Mouse (Mus musculus) lung, postnatal 0 days (tissue): ENCODE measurements around the gene Sfxn4. TPM values are rescaled to one million over a fixed set of nuclear protein-coding genes. Genes with fewer than 3 reads are reported as not detected.

Experiments
- ATAC-seq: fragments of 200-750 bp; cut with Nextera tagmentation; 2 replicates; pipeline ENCODE4 v1.8.0; 2017; ENCODE audit warnings: moderate library complexity
- DNase-seq: peaks from one replicate; pipeline ENCODE4 v3.0.0-alpha.2; 2016; ENCODE audit warnings: low spot score
- H3K27ac ChIP-seq: fragments of 300-500 bp; sonication (generic); 2 replicates; pipeline ENCODE4 v1.5.1; 2014; ENCODE audit warnings: antibody characterized with exemption, mild to moderate bottlenecking, low read length, mixed read lengths
- H3K27me3 ChIP-seq: fragments of 300-500 bp; sonication (generic); replicated peaks from 2 replicates; pipeline ENCODE4 v1.6.1; 2014; ENCODE audit warnings: low read length, mixed read lengths; ENCODE audit not compliant: insufficient read depth
- H3K36me3 ChIP-seq: fragments of 300-500 bp; sonication (generic); 2 replicates; pipeline ENCODE4 v1.6.1; 2014; ENCODE audit warnings: low read length, mixed read lengths; ENCODE audit not compliant: insufficient read depth
- H3K4me1 ChIP-seq: fragments of 300-500 bp; sonication (generic); 2 replicates; pipeline ENCODE4 v1.6.1; 2014; ENCODE audit warnings: antibody characterized with exemption, low read depth, low read length, mixed read lengths; ENCODE audit not compliant: insufficient read depth
- H3K4me2 ChIP-seq: fragments of 300-500 bp; sonication (generic); replicated peaks from 2 replicates; pipeline ENCODE4 v1.6.1; 2014; ENCODE audit warnings: low read depth, mild to moderate bottlenecking, low read length, moderate library complexity, mixed read lengths
- H3K4me3 ChIP-seq: fragments of 300-500 bp; sonication (generic); 2 replicates; pipeline ENCODE4 v1.5.1; 2014; ENCODE audit warnings: low read depth, low read length
- H3K9ac ChIP-seq: fragments of 300-500 bp; sonication (generic); replicated peaks from 2 replicates; pipeline ENCODE4 v1.6.1; 2014; ENCODE audit warnings: low read depth, mild to moderate bottlenecking
- H3K9me3 ChIP-seq: fragments of 300-500 bp; sonication (generic); 2 replicates; pipeline ENCODE4 v1.6.1; 2016; ENCODE audit warnings: low read length, mixed read lengths
- CTCF ChIP-seq: IDR thresholded peaks from 2 replicates; pipeline ENCODE4 v1.5.1; 2016; ENCODE audit warnings: antibody characterized with exemption, mild to moderate bottlenecking
- EP300 ChIP-seq: IDR thresholded peaks from 2 replicates; pipeline ENCODE4 v1.6.1; 2016; ENCODE audit warnings: antibody characterized with exemption, mild to moderate bottlenecking, control low read depth
- WGBS: fragments of 180-500 bp; shearing (Covaris S2); extraction: QIAGEN DNeasy Blood & Tissue Kit; methylation state at CpG from one replicate; pipeline ENCODE4 v1.1.7; 2014; 5-methylcytosine and 5-hydroxymethylcytosine counted together
- polyA plus RNA-seq: library from polyadenylated mRNA; unstranded; fragments of >200 nt; fragmentation: Nextera tagmentation; extraction: Ambion mirVana; gene quantifications from 2 replicates; pipeline ENCODE4 v1.2.1, GENCODE M21; 2015

Gene Sfxn4
- polyA plus RNA-seq, 1 experiment from 2014 or later: 3.7 TPM

- no peaks in the 10 kb centered on the region for H3K36me3 ChIP-seq
- H3K4me3 ChIP-seq: peak overlapping the region; percentile 66; the same call in 1 of the 2 replicates
- no peaks in the 10 kb centered on the region for H3K9me3 ChIP-seq
- DNase-seq (peak; percentile 74), ATAC-seq (no peak)
- no peaks in the 10 kb centered on the region for H3K27me3 ChIP-seq
- H3K9ac ChIP-seq: no peak overlapping the region
- H3K4me2 ChIP-seq: peak overlapping the region; percentile 83
- H3K4me1 ChIP-seq: peaks cover 9% of the 10 kb centered on the region; the same call in 1 of the 2 replicates
- no peak overlapping the region for H3K27ac ChIP-seq
- WGBS: 22% methylated on average over 1 of the region's 1 CpGs
- peak; percentile 86 for TF ChIP-seq CTCF
- no peak for TF ChIP-seq EP300
Measured at GRCm38 (mm10) chr19:60891934-60892547, 30.8 kb upstream of the Sfxn4 start.

GRCm38 (mm10) chr19:60891123-60891470 is 29.8 kb upstream of the Sfxn4 start:
- no peaks in the 10 kb centered on the region for H3K27me3 ChIP-seq
- peaks cover 9% of the 10 kb centered on the region; the same call in 1 of the 2 replicates for H3K4me1 ChIP-seq
- DNase-seq (no peak), ATAC-seq (no peak)
- TF ChIP-seq CTCF (no peak), EP300 (no peak)
- H3K36me3 ChIP-seq: no peaks in the 10 kb centered on the region
- 9% methylated on average over 4 of the region's 5 CpGs for WGBS
- no peak overlapping the region for H3K9ac ChIP-seq
- H3K4me2 ChIP-seq: peak overlapping the region; percentile 83
- H3K4me3 ChIP-seq: peak overlapping the region; percentile 66
- H3K27ac ChIP-seq: peak overlapping the region; percentile 95; the same call in 1 of the 2 replicates
- no peaks in the 10 kb centered on the region for H3K9me3 ChIP-seq

- TF ChIP-seq EP300 (no peak), CTCF (no peak)
- H3K4me2 ChIP-seq: peak overlapping the region; percentile 83
- peak overlapping the region; percentile 95 for H3K27ac ChIP-seq
- H3K27me3 ChIP-seq: no peaks in the 10 kb centered on the region
- peak overlapping the region; percentile 41; the same call in 1 of the 2 replicates for H3K9ac ChIP-seq
- no peak for DNase-seq
- H3K4me3 ChIP-seq: peak overlapping the region; percentile 66
- peaks cover 5% of the 10 kb centered on the region; the same call in 1 of the 2 replicates for H3K4me1 ChIP-seq
- no peaks in the 10 kb centered on the region for H3K9me3 ChIP-seq
- ATAC-seq: peak; percentile 13
- H3K36me3 ChIP-seq: no peaks in the 10 kb centered on the region
- WGBS: under 1% methylated on average over 41 of the region's 41 CpGs
Measured at GRCm38 (mm10) chr19:60890391-60891122, 29.3 kb upstream of the Sfxn4 start.

GRCm38 (mm10) chr19:60889714-60890315 is 28.5 kb upstream of the Sfxn4 start, which contains the start of gene Grk5:
TSS of gene Grk5 (plus strand) at chr19:60889749.
- no peak for TF ChIP-seq EP300
- peak; percentile 90 for TF ChIP-seq CTCF
- H3K9me3 ChIP-seq: no peaks in the 10 kb centered on the region
- peak within 1 kb of the TSS; percentile 95 for H3K27ac ChIP-seq
- ATAC-seq: peak; percentile 97
- no peaks in the 10 kb centered on the region for H3K27me3 ChIP-seq
- peaks cover under 1% of the 10 kb centered on the region; the same call in 1 of the 2 replicates for H3K4me1 ChIP-seq
- H3K36me3 ChIP-seq: no peaks in the 10 kb centered on the region
- peak within 1 kb of the TSS; percentile 83 for H3K4me2 ChIP-seq
- 1% methylated on average over 52 of the region's 55 CpGs for WGBS
- peak within 1 kb of the TSS; percentile 77 for H3K9ac ChIP-seq
- DNase-seq: peak; percentile 98
- H3K4me3 ChIP-seq: peak within 1 kb of the TSS; percentile 66

GRCm38 (mm10) chr19:60889101-60889713 is 27.9 kb upstream of the Sfxn4 start:
- Histone ChIP-seq H3K9me3 (no peaks in the 10 kb centered on the region), H3K9ac (peak overlapping the region; percentile 77), H3K27ac (peak overlapping the region; percentile 95), H3K4me1 (no peaks in the 10 kb centered on the region; the same call in 1 of the 2 replicates), H3K4me2 (peak overlapping the region; percentile 83), H3K4me3 (peak overlapping the region; percentile 66), H3K27me3 (no peaks in the 10 kb centered on the region), H3K36me3 (no peaks in the 10 kb centered on the region)
- DNase-seq (peak; percentile 91), ATAC-seq (peak; percentile 64)
- TF ChIP-seq EP300 (peak; percentile 73), CTCF (no peak)
- 2% methylated on average over 17 of the region's 17 CpGs for WGBS

- H3K9ac ChIP-seq: no peak overlapping the region
- H3K9me3 ChIP-seq: no peaks in the 10 kb centered on the region
- 65% methylated on average over 2 of the region's 2 CpGs for WGBS
- no peak overlapping the region for H3K27ac ChIP-seq
- no peaks in the 10 kb centered on the region for H3K27me3 ChIP-seq
- H3K4me3 ChIP-seq: no peak overlapping the region
- TF ChIP-seq CTCF (no peak), EP300 (no peak)
- ATAC-seq: no peak
- no peak overlapping the region for H3K4me2 ChIP-seq
- no peaks in the 10 kb centered on the region for H3K36me3 ChIP-seq
- no peaks in the 10 kb centered on the region; the same call in 1 of the 2 replicates for H3K4me1 ChIP-seq
- no peak for DNase-seq
Measured at GRCm38 (mm10) chr19:60887637-60888036, 26.4 kb upstream of the Sfxn4 start.
